Mouse (Mus musculus) megakaryocyte-erythroid progenitor cell, adult 5-6 weeks (primary cell): ENCODE measurements around the gene Rnf11. TPM values are rescaled to one million over a fixed set of nuclear protein-coding genes. Genes with fewer than 3 reads are reported as not detected.

Source experiments
- ATAC-seq: replicated peaks from 2 replicates; pipeline ENCODE4 v1.8.0; 2016; ENCODE audit warnings: mild to moderate bottlenecking, inconsistent platforms; ENCODE audit not compliant: severe bottlenecking, poor library complexity, low FRiP score, low TSS enrichment
- total RNA-seq, 2 experiments: library from RNA; stranded (forward) in 1 of 2; stranded (reverse) in 1 of 2; fragments of 200-1000, 215-1000 nt in 1 of 2; fragments of >200 nt in 1 of 2; fragmentation: Nextera tagmentation in 1 of 2; gene quantifications; 2 replicates each; pipeline ENCODE4 v1.2.3; 2014 to 2017

Rnf11 gene
- total RNA-seq (2014; fragmentation: Nextera tagmentation): 12.0 and 14.0 TPM in 2 replicates
- total RNA-seq (2017): 19.0 and 27.8 TPM in 2 replicates

DNA sequence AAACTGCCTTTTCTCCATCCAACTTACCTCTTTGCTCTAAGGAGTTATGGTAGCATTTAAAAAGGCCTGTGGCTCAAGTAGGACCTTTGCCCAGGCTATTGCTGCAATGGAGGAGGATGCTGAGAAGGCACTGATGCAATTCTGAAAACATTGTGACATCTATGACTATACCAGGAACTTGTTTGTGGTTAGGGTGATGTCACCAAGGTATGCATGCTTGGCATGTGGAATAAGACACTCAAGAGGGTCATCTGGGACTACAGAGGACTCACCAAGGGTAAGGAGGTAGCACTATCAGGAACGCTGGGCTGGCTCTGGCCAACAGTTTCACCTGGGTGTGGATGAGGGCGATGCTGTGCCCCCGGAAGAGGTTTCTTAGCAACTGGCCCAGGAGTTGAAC is at the start of gene Rnf11:
Gene Rnf11 (minus strand): TSS at position 108 of the 400 bp plus-strand sequence.
- ATAC-seq: no peak

DNA sequence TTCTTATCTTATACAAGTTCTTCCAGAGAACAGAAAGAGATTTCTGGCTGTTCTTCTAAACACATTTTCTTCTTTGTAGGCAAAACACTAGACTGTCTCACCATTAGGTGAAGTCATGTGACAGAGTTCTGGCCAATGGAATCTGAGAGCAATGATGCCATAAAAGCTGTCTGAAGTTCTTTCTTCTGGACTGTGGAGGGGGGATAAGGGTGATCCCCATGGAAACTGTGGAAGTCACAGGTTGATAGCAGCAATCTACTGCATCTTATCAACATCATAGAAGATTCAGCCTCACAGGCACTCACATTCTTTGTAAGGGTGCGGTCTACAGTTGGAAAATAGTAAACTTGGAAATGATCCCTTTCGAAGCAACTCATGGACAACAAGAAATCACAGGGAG is 46.6 kb upstream of the Rnf11 start, which contains the start of gene 4930522H14Rik:
Gene 4930522H14Rik (minus strand): TSS at position 187 of the 400 bp plus-strand sequence.
- ATAC-seq: no peak

DNA sequence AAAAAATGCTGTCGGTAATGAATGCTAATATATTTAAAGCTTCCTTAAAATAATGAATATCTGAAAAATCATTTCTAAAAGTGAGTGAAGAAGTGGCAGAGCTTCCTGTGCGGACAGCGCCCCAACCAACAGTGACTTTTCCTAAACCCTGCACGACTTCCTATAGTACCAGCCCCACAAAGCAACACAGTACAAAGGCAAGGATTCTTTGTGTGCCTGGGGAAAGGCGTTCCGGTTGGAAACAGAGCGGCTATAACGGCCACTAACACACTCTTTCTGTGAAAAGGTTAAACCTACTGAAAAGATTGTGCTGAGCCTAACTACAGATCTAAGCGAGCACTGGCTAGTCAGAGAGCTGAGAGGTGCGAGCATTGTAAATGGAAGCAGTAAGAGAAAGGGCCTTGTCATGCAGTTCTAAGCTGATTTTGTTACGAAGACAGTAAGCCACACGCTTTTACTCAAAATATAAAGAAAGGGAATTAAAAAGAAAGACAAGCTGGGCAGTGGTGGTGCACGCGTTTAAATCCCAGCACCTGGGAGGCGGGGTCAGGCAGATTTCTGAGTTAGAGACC is 45.8 kb upstream of the Rnf11 start:
- ATAC-seq: no peak

DNA sequence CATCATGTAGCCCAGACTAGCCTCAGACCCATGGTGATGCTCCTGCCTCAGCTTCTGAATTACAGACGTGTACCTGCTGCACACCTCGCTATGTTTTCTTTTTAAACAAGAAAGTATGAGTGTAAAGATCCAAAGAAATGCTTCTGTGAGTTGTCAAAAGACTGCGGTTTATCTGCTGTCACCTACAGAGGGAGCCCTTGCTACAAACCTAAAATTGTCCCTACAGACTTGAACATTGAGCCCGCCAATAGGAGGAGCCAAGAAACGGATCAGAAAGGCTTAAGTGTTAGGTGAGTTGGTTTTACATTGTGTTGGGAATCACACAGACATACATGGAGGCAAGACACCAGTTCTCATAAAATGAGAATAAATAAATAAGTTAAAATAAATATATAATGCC is 20.4 kb upstream of the Rnf11 start:
- peak; percentile 98 for ATAC-seq

DNA sequence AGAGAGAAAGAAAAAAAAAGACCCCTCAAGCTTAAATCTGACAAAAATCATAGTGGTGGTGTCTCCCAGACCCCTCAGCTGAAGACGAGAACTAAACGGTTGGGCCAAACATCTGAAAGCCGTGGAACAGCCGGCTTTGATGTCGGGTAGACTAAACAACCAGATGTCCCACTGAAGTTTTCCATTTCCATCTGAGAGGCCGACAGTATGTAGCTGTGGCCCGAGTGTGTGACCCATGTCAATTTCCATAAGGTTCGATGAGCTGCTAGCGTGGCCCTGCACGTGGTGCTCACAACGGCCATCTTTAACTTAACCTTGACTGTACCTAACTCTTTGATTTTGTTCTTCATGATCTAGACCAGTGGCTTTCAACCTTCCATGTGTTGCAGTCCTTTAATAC is 13.9 kb upstream of the Rnf11 start:
- ATAC-seq: no peak

DNA sequence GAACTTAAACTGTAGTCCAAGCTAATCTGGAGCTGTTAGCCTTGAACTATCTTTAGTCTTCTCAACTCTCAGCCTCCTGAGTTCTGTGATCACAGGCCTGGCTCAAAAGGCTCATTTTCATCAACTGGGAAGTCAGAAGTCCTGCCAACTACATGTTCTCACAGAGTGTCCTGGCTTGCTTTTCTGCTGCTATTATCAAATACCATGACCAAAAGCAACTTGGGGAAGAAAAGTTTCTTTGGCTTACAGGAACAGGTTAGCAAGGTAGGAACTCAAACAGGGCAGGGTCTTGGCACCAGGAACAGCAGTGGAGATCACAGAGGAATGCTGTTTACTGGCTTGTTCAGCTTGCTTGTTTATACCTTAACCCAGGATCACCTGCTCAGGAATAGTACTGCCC is 9.1 kb upstream of the Rnf11 start:
- no peak for ATAC-seq

DNA sequence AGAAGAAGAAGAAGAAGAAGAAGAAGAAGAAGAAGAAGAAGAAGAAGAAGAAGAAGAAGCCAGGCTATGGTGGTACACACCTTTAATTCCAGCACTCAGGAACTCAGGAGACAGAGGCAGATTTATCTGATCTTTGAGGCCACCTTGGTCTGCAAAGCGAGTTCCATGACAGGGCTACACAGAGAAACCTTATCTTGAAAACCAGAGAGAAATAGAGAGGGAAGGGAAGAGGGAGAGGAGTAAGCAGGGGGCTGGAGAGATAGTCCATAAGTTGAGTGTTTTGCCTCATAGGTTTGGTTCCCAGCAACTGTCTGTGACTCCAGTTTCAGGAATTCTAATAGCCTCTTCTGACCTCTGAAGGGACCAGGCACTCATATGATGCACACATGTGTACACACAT is 4.3 kb upstream of the Rnf11 start:
- no peak for ATAC-seq

DNA sequence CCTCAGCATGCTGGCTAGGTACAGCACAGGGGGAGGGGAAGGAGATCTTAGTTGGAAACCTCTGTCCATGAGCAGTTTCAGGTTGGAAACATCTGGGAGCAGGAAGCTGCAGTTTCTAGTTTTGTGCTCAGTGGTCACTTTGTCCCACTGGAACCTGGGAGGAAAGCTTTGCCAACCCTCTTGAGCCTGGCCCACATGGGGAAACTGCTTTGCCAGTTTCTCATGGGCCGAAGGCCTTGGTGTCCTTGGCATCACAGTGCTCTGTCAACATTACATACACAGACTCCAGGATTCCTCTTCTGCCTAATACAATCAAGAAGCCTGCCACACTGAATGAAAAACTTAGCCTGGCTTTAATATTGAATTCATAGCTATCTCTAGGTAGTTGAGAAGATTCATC is 1.8 kb downstream of the Rnf11 start:
- no peak for ATAC-seq

DNA sequence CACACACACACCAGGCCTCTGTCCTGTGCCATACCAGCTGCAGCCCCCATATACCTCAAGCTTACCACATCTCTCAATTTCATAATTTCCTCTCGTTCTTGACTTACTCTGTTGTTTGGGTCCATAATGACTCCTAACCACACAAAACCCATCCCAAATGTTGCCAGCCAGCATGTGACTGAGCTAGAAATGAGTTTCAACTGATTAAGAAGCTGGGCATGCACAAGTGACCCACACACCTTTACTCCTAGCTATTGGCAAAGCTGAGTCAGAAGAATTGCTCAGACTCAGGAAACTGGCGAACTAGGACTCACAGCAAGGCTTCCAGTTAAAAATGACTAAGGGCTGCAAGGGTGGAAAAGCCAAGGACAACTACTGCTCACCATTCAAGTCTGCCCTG is 3.1 kb downstream of the Rnf11 start:
- no peak for ATAC-seq

DNA sequence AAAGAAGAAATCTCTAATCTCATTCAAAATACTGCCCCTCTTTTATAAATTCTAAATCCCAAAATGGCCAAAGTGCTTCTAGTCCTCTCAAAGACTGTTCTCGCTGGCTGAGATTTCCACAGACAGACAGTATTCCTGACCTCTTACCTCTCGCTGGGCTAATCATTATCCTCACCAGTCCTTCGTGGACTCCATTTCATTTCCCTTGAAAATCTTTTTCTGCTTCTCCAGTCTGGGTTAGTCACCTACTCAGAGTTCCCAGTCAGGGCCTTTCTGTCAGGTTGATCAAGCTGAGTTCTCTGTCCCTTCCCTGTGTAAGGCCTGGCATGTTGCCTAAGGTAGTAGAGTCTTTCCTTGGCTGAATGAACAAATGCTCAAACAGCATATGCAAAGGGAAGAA is 7.1 kb downstream of the Rnf11 start:
- ATAC-seq: no peak

DNA sequence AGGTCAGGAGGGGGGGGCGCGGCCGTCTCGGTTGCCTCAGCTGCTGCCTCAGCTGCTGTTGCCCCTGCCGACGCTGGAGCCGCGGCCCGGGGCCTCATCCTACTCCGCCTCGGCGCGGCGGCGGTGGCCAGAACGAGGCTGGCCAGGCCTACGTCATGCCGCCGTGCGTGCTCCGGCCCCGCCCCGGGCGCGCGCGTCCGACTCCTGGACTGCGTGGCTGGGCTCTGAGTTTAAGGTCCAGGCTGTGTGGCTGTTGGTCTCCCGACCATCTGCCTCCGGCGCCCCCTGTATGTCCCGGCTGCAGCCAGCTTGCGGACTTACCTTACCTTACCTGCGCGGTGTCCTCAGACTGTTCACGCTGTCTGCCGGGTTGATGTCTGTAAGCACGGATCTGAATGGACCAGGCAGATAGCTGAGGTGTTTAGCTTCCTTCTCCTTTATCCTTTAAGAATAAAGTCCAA is 7.9 kb downstream of the Rnf11 start:
- ATAC-seq: peak; percentile 92

DNA sequence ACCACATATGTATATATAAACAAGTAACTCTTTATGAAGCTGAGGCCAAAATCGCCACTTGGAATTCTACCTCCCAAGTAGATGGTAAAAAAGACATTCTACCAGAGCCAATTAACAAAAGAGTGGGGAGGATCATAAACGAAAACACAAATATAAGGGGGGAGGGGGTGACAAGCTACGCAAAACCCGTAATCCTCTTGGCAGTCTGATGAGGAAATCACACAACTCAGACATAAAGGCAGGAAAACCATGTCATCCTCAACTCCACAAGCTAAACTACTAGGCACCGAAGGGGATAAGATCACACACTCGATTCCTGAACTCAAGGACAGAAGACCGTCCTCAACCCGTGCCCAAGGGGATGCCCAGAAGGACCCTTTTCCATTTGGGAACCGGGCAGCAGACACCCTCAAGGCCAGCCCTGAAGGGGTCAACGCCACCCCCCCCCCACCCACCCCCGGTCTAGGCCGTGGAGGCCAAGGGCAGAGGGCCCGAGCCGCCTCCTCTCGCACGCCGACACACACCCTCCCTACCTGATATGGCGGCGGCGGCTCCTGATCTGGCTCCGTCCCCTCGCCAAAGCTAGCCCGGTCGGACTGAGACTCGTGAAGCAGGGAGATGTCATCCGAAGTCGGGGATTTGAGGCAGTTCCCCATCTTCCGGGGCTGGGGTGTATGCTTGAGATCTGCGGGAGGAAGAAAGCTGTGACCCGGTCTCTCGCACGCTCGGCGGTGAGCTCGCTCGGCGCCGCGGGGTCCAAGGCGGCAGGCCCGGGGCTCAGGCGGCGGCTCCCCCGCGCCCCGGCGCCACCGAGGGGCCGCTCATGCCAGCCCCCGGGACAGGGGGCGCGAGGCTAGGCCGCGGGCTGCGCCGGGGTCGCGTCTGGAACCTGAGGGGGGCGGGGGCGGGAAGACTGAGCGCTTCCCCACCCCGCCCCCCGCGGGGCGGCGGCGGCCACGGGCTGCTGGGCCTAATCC is 8.7 kb downstream of the Rnf11 start:
- ATAC-seq: peak; percentile 67

DNA sequence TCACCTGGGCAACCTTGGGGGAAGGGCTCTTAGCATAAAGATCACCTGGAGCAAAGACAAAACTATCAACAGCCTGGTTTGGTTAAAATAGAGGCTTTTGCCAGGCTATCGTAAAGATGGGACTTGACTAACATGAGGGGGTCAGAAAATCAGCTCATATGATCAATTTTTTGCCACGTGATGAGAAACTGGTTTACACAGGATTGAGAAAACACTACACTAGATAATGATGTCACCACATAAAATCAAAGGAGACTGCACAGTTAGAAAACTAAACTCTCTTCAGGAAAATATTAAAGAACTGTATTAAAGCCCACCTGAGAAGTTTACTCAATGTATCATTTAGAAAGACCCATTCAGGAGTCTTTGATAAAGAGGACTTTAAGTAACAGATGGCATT is 9.4 kb downstream of the Rnf11 start:
- ATAC-seq: no peak

DNA sequence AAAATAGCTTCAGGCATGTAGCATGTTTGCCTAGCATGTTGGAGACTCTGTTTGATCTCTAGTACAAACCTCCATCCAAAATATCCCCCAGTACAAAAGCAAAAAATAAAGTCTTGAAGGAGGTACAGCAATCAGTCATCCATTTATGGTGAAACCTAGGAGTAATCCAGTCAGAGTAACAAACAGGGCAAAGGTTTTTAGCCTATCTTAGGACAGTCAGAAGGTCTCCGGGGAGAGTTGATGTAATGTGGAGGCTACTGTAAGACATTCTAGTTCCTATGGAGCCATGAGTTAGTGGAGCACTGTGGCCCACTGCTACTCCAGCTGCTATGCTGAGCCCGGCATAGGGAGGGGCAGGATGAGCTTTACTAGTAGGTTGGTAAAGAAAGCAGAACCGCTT is 12.0 kb downstream of the Rnf11 start:
- ATAC-seq: no peak

DNA sequence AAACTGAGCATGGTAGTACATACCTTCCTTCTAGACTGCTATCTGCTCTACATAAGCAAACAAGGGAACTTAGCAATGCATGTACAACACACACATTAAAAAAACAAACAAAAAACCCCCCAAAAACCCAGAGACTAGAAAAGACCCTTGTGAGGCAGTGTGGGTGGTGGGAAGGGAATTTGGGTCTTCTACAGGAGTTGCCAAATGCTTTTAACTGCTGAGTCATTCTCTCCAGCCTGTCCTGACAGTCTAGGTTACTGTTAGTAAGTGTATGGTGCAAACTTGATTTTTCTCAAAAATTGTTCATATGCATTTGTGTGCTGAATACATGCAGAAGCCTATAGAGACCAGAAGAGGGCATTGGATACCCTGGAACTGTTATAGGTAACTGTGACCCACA is 12.9 kb downstream of the Rnf11 start:
- ATAC-seq: no peak

DNA sequence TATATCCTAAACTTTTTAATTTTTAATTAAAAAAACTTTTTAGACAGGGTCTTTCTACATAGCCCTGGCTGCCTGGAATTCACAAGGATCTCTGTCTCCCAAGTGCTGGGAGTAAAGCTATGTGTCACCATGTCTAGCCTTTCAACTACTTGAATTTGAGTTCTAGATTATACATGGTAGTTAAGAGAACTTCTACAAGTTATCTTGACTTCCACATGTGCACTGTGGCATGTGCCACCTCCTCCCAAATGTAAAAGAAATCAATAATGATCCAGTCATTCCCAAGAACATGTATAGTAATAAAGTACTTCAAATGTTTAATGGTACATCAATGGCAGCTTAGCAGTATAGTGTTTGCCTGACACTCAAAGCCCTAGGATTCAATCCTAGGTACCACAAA is 16.8 kb downstream of the Rnf11 start:
- no peak for ATAC-seq

DNA sequence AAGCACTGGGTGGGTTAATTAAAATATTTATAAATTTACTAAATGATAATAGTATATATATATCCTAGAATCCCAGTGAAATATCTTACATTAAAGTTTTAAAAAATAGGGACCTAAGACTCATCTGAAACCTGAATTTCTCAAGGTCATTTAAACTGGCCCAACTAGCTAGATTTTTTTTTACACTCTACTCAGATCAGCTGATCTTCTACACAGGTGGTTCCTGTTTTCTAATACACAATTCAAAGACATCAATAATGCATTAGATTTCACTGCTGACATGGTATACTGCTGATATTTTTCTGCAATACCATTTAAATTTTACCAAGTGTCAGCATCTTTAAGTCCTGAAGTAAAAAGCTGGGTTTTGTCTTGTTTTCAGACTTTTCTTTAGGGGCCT is 20.6 kb downstream of the Rnf11 start:
- ATAC-seq: no peak

DNA sequence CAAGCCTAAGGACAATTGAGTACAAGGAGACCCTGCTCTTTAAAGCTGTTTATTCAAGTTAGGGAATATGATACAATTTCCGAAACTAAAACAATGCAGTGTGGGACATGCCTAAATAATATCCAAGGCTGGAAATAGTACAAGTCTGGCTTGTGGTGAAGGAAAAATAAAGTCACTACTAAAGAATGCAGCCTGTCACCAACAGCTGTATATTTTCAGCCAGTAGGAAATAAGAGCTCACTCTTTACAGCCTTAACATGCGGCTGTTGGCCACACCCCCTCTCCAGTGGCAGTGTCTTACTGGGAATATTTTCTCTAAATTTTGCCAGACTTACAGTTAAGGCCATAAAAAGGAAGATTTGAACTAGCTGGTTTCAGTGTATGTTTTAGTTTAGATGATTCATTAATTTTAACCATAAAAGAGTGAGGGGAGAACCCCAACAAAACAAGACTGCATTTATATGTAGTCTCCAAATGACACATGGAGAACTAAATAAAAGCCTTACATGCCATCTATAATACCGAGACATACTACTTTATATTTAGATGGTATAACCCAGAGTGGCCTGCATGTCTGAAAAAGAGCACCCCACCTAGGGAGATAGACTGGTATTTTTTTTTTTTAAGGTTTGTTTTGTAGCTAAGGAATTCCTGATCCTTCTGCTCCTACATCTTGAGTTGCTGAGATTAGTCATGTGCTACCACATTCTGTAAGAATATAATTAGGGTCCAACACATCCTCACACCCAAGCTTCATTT is 23.9 kb downstream of the Rnf11 start:
- no peak for ATAC-seq

DNA sequence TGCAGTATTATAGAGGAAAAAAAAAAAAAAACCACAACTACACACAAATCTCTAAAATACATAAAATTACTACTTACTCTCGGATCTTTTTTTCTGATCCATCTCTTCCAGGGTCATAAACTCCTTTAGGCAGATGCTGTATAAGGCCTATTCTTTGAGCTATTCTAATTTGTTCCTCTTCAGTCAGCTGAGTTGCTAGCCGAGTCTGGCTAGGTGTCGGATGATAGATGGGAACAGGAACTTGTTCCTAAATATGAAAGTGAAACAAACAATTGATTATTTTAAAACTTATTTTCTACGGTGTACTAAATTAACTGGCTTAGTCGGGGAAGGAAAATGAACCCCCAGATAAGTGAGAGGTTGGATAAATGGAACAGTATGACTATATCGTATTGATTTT is 27.7 kb downstream of the Rnf11 start:
- ATAC-seq: no peak

DNA sequence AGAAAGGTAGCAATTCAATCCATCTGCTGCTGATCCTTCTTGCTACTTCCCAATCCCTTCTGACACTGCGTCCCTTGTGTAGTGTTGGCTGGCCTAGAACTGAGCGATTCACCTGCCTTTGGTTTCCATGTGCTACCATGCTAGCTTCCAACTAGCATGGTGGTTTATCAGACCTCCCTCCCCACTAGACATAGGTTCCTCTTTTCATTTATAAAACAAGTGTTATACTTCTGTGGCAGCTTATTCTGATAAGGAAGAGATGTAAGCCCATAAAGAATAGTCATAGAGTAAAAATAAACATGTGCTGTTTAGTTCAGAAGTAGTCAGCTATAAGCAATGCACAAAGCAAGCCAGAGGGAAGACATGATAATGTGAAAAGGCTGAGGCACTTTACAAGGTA is 36.0 kb downstream of the Rnf11 start:
- no peak for ATAC-seq
